ENCODE assay signal across 8 mouse cellular contexts in genomic region chr4:125116090-125116861, GRCm38 (mm10). TPM values are rescaled to one million over a fixed set of nuclear protein-coding genes. Genes with fewer than 3 reads are reported as not detected.
DNase-seq lines count a peak whose midpoint lies in the region; ATAC-seq and TF ChIP-seq lines count a peak whose summit lies in the region.

No protein-coding gene starts in this region.

- no peak overlapping the region for H3K4me3 ChIP-seq in embryonic fibroblast, embryonic 13.5 days (ENCODE audit: insufficient read depth, low read length)
- no peak overlapping the region for H3K4me3 ChIP-seq in intestine, postnatal 0 days (ENCODE audit: low read depth, low read length)
- H3K4me3 ChIP-seq in limb, embryonic 12.5 days (replicated peaks), result no peak overlapping the region
- no peak overlapping the region for H3K4me3 ChIP-seq in myocyte

- no peaks in the 10 kb centered on the region for H3K9me3 ChIP-seq in intestine, postnatal 0 days (ENCODE audit: control insufficient read depth)
- H3K9me3 ChIP-seq in limb, embryonic 12.5 days, result no peaks in the 10 kb centered on the region

- H3K9ac ChIP-seq in intestine, postnatal 0 days (ENCODE audit: low read depth, low read length), result no peak overlapping the region
- H3K9ac ChIP-seq in limb, embryonic 12.5 days (replicated peaks), result no peak overlapping the region

- H3K79me2 ChIP-seq in myocyte (ENCODE audit: control insufficient read depth, insufficient read depth), result peaks cover 10% of the 10 kb centered on the region

- peaks cover 16% of the 10 kb centered on the region for H3K4me1 ChIP-seq in embryonic fibroblast, embryonic 13.5 days (ENCODE audit: control insufficient read depth, insufficient read depth, low read length)
- H3K4me1 ChIP-seq in intestine, postnatal 0 days (replicated peaks; ENCODE audit: control insufficient read depth, insufficient read depth, low read length), result peaks cover 4% of the 10 kb centered on the region; the same call in 1 of the 2 replicates
- H3K4me1 ChIP-seq in limb, embryonic 12.5 days (replicated peaks), result peaks cover 25% of the 10 kb centered on the region

- H3K36me3 ChIP-seq in intestine, postnatal 0 days (ENCODE audit: control insufficient read depth, insufficient read depth), result peaks cover 29% of the 10 kb centered on the region
- H3K36me3 ChIP-seq in limb, embryonic 12.5 days, result 0 out of 2 replicates have a peak, but pooled peaks cover 6% of the 10 kb centered on the region
- H3K36me3 ChIP-seq in myocyte (ENCODE audit: control insufficient read depth, insufficient read depth), result peaks cover 7% of the 10 kb centered on the region

- no peaks in the 10 kb centered on the region for H3K27me3 ChIP-seq in intestine, postnatal 0 days (replicated peaks; ENCODE audit: control insufficient read depth, insufficient read depth, low read length)
- H3K27me3 ChIP-seq in limb, embryonic 12.5 days, result peaks cover 10% of the 10 kb centered on the region
- no peaks in the 10 kb centered on the region for H3K27me3 ChIP-seq in myocyte (ENCODE audit: control insufficient read depth, insufficient read depth, insufficient read length)

- H3K4me2 ChIP-seq in intestine, postnatal 0 days (replicated peaks; ENCODE audit: low read depth), result no peak overlapping the region; the same call in 1 of the 2 replicates
- H3K4me2 ChIP-seq in limb, embryonic 12.5 days, result no peak overlapping the region
- H3K4me2 ChIP-seq in myocyte (ENCODE audit: low read depth), result peak overlapping the region; percentile 65

- peak overlapping the region; percentile 89 for H3K27ac ChIP-seq in embryonic fibroblast, embryonic 13.5 days (ENCODE audit: insufficient read depth, low read length)
- H3K27ac ChIP-seq in intestine, postnatal 0 days (ENCODE audit: low read depth, low read length), result peak overlapping the region; percentile 77
- 0 out of 2 replicates have a peak overlapping the region, but pooled peaks have one; percentile 69 for H3K27ac ChIP-seq in limb, embryonic 12.5 days

- peak; percentile 66 for ATAC-seq in intestine, postnatal 0 days
- no peak for ATAC-seq in limb, embryonic 12.5 days (ENCODE audit: insufficient number of reproducible peaks, insufficient read depth, low FRiP score, low TSS enrichment, low read depth)

- no peak for TF ChIP-seq CTCF in embryonic fibroblast, embryonic 13.5 days (IDR thresholded peaks at IDR 0.05; ENCODE audit: borderline replicate concordance, insufficient read depth, low read length)
- TF ChIP-seq CTCF in intestine, postnatal 0 days (IDR thresholded peaks at IDR 0.05; ENCODE audit: low read depth), result no peak

- 57% methylated on average over 9 of the region's 9 CpGs for WGBS in intestine, postnatal 0 days
- 66% methylated on average over 9 of the region's 9 CpGs for WGBS in limb, embryonic 12.5 days

- peak; percentile 56 for TF ChIP-seq POLR2A in embryonic fibroblast, embryonic 13.5 days (IDR thresholded peaks at IDR 0.05; ENCODE audit: low read depth, low read length)
- TF ChIP-seq POLR2A in myocyte (IDR thresholded peaks at IDR 0.05; ENCODE audit: insufficient read length, low read depth), result peak; percentile 9

- DNase-seq in layer of hippocampus, adult 11-12 months (ENCODE audit: low spot score), result peak; percentile 85
- no peak for DNase-seq in layer of hippocampus, adult 9-10 months (ENCODE audit: low spot score)
- DNase-seq in adrenal gland, adult 18-20 months (ENCODE audit: low spot score in 2 of 2), result peak; percentile 53 to 69
- DNase-seq in c-Kit-positive CD71-positive TER-119-positive erythroid progenitor cells, embryonic 14.5 days (ENCODE audit: low spot score), result no peak

- peak overlapping the region; percentile 3 for H3ac ChIP-seq in myocyte (ENCODE audit: control insufficient read depth, insufficient read length)

TF ChIP-seq in myocyte, 11 proteins besides CTCF, POLR2A, EP300 and RAD21:
- peak in 1 of 3 experiments; percentile 23 for TF ChIP-seq MYOD1 (IDR thresholded peaks at IDR 0.05; ENCODE audit: control insufficient read depth in 1 of 3, insufficient read length in 2 of 3, low read depth in 2 of 3)
- TF ChIP-seq CEBPB (IDR thresholded peaks at IDR 0.05; ENCODE audit: insufficient read depth, poor library complexity, severe bottlenecking), result peak; percentile 76
- no peak for TF ChIP-seq REST (IDR thresholded peaks at IDR 0.05; ENCODE audit: insufficient read depth, insufficient read length)
- TF ChIP-seq MYOG (IDR thresholded peaks at IDR 0.05; ENCODE audit: control insufficient read depth in 1 of 3, insufficient read depth in 1 of 3, insufficient read length in 2 of 3, low read depth in 2 of 3), result no peak
- no peak for TF ChIP-seq POLR2AphosphoS2 (IDR thresholded peaks at IDR 0.05; ENCODE audit: insufficient read length, low read depth)
- peak; percentile 27 for TF ChIP-seq SRF (IDR thresholded peaks at IDR 0.05; ENCODE audit: control insufficient read depth, insufficient read length, low read depth)
- no peak for TF ChIP-seq TCF12 (IDR thresholded peaks at IDR 0.05; ENCODE audit: insufficient read depth, poor library complexity, severe bottlenecking)
- TF ChIP-seq TCF3 (IDR thresholded peaks at IDR 0.05; ENCODE audit: insufficient read length, low read depth), result no peak
- TF ChIP-seq USF1 (IDR thresholded peaks at IDR 0.05; ENCODE audit: low read depth), result peak; percentile 88
- peak; percentile 54 for TF ChIP-seq MAX (IDR thresholded peaks at IDR 0.05; ENCODE audit: low read depth)
- TF ChIP-seq E2F4 (IDR thresholded peaks at IDR 0.05; ENCODE audit: insufficient read depth), result no peak

RNA-seq across cellular contexts. Expression of gene Zc3h12a, which starts 11.4 kb away (rescaled TPM):
- 1 to 10 TPM; 4.1 to 6.5 TPM for total RNA-seq in adrenal gland, adult 18-20 months (2021)
- polyA plus RNA-seq in embryonic fibroblast, embryonic 13.5 days (2011; ENCODE audit: insufficient read length, low read depth, missing spikeins), result 6.0 and 8.9 TPM in 2 replicates
- 1.3 and 1.5 TPM in 2 replicates for polyA plus RNA-seq in intestine, postnatal 0 days (2015; fragmentation: Nextera tagmentation; extraction: Ambion mirVana)
- polyA plus RNA-seq in limb, embryonic 12.5 days (2016; fragmentation: Nextera tagmentation; extraction: Ambion mirVana), result 0.24 and 0.32 TPM in 2 replicates
- 5.9 TPM for polyA plus RNA-seq in myocyte (2012; fragmentation: generic; extraction: Trizol)

RNA-seq across cellular contexts. Expression of gene Meaf6, which starts 31.3 kb away (rescaled TPM):
- total RNA-seq in adrenal gland, adult 18-20 months (2021), result 10 to 100 TPM; 24.0 to 29.2 TPM
- polyA plus RNA-seq in embryonic fibroblast, embryonic 13.5 days (2011; ENCODE audit: insufficient read length, low read depth, missing spikeins), result 21.8 and 35.7 TPM in 2 replicates
- 23.0 and 24.8 TPM in 2 replicates for polyA plus RNA-seq in intestine, postnatal 0 days (2015; fragmentation: Nextera tagmentation; extraction: Ambion mirVana)
- 74.6 and 76.9 TPM in 2 replicates for polyA plus RNA-seq in limb, embryonic 12.5 days (2016; fragmentation: Nextera tagmentation; extraction: Ambion mirVana)
- polyA plus RNA-seq in myocyte (2012; fragmentation: generic; extraction: Trizol), result 19.3 TPM

RNA-seq across cellular contexts. Expression of gene Snip1, which starts 49.8 kb away (rescaled TPM):
- 10 to 100 TPM; 16.9 to 20.7 TPM for total RNA-seq in adrenal gland, adult 18-20 months (2021)
- 15.5 and 16.8 TPM in 2 replicates for polyA plus RNA-seq in embryonic fibroblast, embryonic 13.5 days (2011; ENCODE audit: insufficient read length, low read depth, missing spikeins)
- polyA plus RNA-seq in intestine, postnatal 0 days (2015; fragmentation: Nextera tagmentation; extraction: Ambion mirVana), result 13.6 and 15.5 TPM in 2 replicates
- polyA plus RNA-seq in limb, embryonic 12.5 days (2016; fragmentation: Nextera tagmentation; extraction: Ambion mirVana), result 39.6 and 40.9 TPM in 2 replicates
- 14.3 TPM for polyA plus RNA-seq in myocyte (2012; fragmentation: generic; extraction: Trizol)

RNA-seq across cellular contexts. Expression of gene Dnali1, which starts 50.8 kb away (rescaled TPM):
- total RNA-seq in adrenal gland, adult 18-20 months (2021), result not detected
- not detected in 2 replicates for polyA plus RNA-seq in embryonic fibroblast, embryonic 13.5 days (2011; ENCODE audit: insufficient read length, low read depth, missing spikeins)
- not detected in 2 replicates for polyA plus RNA-seq in intestine, postnatal 0 days (2015; fragmentation: Nextera tagmentation; extraction: Ambion mirVana)
- polyA plus RNA-seq in limb, embryonic 12.5 days (2016; fragmentation: Nextera tagmentation; extraction: Ambion mirVana), result not detected in 2 replicates
- polyA plus RNA-seq in myocyte (2012; fragmentation: generic; extraction: Trizol), result 0.14 TPM

Comparison
In these comparisons a context has a peak if more than half of its experiments do, and no peak if none do; other contexts are left out.
1. DNase-seq: peak in layer of hippocampus, adult 11-12 months (single experiment) and adrenal gland, adult 18-20 months (2 of 2); none in layer of hippocampus, adult 9-10 months (single experiment) and c-Kit-positive CD71-positive TER-119-positive erythroid progenitor cells, embryonic 14.5 days (single experiment).
2. Peak in every context shown above with its lines, with median percentiles within 50 percentile points of each other: H3K27ac ChIP-seq.